Mouse (Mus musculus) spleen, postnatal 4 days (tissue): ENCODE measurements around the gene Tgif2lx2.
"Not testable (repeated sequence)": the region's sequence is repeated elsewhere in the genome, so short reads cannot be mapped to it uniquely, and the experiment has no call there.

Experiments used
- DNase-seq, 2 experiments: peaks; one replicate each; pipeline ENCODE4 v3.0.0; 2022; ENCODE audit warnings: low spot score in 2 of 2

The Tgif2lx2 gene

DNA sequence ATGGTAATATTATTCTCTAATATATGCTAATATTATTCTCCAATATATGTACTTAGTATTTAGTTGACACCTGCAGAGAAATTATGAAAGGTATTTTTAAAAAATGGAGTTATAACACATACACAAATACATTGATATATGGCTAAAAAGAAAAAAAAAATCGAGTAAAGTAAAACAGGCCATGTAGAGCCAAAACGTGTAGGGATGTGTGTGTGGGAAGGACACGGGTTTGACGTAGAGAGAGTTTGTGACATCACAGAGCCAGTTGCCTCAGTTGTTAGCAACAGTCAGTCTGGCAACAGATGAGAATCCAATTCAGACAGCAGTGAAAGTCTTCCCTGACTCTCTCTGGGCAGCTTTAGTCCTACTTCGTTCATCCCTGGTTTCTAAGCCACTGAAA lies at the start of gene Tgif2lx2:
Tgif2lx2 (plus strand) TSS at position 301 of the 400 bp plus-strand sequence.
- DNase-seq: not testable (repeated sequence)
